Mouse (Mus musculus) kidney, postnatal 14 days (tissue): ENCODE results near the gene Ecd.

Source experiments
- DNase-seq: peaks from one replicate; pipeline ENCODE4 v3.0.0; 2022; ENCODE audit warnings: mixed read lengths

Ecd gene

DNA sequence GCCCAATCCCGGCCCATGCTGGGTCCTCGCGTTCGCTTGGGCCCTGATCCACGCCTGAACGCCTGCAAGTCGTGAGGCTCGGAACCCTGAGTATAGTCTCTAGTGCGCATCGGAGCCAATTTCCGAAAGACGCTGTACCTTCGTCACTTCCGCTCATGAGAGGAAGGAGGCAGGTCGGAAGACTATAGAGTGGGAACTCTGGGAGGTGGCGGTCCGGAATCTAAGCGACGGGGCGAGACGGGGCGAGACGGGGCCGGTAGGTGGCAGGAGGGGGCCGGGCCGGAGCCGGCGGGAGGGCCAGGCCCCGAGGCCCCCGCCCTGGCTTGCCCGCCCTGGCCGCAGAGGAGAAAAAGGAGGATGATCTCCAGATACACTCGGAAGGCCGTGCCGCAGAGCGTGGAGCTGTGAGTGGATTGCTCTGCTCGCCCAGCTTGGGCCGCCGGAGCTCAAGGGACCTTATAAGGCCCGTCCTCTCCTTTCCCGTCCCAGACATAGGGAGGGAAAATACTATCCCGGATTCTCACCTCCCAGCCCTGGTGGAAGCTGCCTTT is at the start of gene Ecd, which contains the start of gene Fam149b:
Gene Ecd (minus strand): TSS at position 131 of the 551 bp plus-strand sequence.
Gene Fam149b (plus strand): TSS at position 172 of the 551 bp plus-strand sequence.
- peak; percentile 95 for DNase-seq

DNA sequence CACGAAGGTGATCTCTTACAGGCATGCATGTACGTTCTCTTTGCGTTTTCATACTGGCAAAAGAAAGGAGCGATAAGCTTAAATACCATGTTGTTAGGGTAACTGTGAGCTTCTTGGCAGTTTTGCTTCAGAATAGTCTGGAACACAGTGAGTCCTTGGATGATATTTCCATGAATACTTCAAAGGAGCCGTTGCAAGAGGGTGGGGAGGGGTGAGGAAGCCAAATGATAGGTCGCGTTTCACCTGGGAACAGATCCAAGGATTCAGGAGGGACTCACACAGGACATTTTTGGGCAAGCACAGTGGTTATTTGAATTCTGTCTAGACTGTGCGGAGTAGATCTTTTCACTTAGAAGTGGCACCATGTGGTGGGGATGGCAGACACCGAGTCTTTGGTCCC is 49.3 kb upstream of the Ecd start:
- no peak for DNase-seq

DNA sequence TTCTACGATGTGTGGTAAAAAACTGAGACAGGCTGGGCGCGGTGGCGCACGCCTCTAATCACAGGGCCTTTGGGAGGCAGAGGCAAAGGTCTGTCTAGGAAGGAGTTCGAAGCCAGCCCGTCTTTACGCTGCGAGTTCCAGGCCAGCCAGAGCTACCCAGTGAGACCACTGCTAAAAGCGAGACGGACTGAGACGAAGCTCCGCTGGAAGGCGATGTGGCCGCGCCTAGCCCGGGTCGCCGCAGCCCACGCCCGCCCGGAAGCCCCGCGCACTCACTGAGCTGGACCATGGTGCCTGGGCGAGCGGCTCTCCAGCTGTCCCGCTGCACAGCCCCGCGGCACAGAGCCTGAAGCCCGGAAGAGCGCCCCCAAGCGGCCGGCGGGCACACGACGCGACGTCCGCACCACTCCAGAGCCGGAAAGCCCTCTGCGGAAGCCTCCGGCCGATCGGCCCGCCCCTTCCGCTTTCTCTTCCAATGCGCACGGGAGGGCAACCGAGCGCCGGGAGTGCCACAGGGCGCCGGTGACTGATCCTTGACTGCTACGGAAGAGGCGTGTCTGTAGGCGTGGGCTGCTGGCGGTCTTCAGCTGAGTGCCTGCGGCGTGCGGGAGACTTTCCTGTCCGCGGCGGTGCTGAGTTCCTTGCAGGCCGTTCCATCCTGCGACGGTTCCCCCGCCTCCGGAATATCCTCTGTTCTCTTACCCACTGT is 45.4 kb upstream of the Ecd start, which contains the start of gene Mrps16:
Gene Mrps16 (minus strand): TSS at position 430 of the 709 bp plus-strand sequence.
- peak; percentile 98 for DNase-seq

DNA sequence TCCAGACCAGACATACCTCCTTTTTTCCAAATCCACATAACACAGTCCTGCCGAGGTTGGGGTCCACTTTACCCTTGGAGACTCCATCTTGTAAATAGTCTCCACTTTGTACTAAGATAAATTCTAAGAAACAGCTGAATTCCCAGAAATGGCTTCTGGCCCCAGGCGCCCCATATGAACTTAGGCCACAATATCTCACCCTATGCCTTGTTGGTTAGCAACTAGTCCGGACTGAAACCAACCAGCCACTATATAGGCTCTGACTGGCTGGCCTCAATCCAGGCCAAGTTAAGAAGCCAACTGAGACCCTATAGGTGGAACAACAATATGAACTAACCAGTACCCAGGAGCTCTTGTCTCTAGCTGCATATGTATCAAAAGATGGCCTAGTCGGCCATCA is 44.4 kb upstream of the Ecd start:
- no peak for DNase-seq

DNA sequence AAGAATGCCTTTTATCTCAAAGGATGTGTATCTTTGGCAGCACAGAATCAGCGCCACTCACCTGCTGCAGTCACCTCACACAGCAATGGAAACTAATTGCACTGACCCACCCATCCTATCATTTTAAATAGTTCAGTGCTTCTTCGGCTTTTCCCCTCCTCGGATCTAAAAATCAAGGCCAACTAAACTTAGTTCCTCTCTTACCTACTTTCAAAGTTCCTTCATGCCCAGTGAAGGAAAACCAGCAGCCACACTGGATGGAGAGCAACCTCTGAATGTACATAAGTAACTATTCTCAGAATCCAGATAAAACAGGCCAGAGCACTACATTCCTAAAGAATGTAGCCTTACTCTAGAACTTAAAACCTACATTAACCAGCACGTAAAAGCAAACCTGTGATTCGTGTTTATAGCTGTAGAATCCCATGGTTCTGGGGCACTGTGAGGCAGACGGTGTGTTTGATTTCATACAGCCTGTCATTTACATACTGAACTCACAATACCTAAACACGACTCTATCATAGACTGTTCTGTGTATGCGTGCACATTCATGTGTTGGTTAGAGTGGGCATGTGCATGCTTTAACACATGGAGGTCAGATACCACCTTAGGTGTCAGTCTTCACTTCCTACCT is 41.6 kb upstream of the Ecd start:
- DNase-seq: no peak

DNA sequence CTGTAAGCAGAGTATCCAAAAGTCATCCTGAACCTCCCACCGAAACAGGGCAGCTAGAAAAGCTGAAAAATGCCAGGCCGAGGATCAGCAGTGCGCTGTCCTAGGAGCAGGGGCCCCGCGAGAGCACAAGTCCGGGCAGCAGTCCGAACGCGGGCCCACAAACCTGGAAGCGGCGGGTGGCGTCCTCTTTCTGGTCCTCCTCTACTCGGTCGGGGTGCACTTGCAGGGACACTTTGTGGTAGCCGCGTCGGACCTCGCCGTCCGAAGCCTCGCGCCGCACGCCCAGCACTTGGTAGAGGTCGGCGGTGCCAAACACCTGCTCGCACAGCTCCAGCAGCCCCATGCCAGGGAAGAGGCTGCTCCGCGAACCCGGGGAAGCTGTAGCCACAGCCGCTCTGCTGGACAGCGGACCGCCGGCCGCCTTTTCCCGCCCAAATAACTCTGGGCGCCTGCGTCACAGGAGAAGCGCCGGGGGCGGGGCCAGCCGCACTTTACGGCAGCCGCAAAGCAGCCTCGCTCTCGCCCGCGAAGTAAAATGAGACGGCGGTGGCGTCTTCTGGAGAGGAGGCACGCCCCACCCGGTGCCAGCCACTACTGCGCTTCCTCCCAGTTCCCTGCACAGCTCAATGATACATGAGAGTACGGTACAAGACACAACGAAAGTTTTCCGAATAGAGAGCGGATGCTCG is 40.7 kb upstream of the Ecd start, which contains the start of gene Dnajc9:
Gene Dnajc9 (minus strand): TSS at position 470 of the 689 bp plus-strand sequence.
- DNase-seq: peak; percentile 97

DNA sequence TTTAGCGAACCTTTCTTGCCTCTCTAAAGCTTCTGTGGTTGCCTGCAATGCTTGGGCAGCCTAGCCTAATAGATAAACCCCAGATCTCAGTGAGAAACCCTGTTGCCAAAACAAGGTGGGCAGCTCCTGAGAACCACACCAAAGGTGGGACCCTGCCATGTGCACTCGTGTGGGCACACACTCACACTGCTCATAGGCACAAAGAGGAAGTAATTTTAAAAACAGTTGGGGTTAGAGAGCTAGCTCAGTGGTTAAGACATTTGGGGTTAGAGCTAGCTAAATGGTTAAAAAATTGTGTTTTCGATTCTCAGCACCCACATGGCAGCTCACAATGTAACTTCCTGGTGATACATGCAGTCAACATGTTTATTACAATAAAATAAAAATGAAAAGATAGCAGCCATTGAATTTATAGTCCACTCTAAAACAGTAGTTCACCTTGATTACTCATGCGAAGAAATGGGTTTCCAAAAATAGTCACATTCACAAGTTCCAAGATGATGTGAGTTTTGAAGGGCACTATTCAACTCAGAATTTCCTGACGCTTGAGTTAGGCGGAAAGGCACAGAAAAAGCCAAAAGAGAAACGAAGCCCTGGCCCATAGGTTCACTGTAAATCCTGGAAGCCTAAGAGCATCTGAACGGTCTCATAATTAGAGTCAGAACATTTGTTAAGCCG is 32.0 kb upstream of the Ecd start:
- DNase-seq: no peak

DNA sequence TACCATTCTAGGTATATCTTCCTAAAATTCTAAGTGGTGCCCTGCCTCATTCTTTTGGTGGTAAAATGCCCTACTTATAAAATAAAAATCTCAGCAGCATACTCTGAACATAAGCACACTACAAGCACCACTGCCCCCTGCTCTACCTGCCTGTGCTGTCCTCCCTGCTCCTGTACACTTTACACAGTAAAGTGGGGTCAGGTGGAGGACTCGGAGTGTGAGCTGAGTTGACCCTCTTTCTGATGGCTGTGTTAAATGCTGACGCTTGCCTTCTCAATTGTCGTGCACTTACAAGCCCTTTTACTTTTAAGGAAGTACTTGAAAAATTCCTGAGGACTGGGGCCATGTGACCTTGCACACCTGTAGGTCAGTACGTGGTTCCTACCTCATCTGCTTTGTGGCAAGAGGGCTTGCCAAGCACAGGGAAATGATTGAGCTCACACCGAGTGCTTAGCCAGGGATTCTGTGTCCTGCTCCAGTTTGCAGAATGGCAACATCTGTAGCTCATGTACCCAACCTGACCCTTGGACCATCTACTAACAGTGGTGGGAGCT is 31.2 kb upstream of the Ecd start:
- no peak for DNase-seq

DNA sequence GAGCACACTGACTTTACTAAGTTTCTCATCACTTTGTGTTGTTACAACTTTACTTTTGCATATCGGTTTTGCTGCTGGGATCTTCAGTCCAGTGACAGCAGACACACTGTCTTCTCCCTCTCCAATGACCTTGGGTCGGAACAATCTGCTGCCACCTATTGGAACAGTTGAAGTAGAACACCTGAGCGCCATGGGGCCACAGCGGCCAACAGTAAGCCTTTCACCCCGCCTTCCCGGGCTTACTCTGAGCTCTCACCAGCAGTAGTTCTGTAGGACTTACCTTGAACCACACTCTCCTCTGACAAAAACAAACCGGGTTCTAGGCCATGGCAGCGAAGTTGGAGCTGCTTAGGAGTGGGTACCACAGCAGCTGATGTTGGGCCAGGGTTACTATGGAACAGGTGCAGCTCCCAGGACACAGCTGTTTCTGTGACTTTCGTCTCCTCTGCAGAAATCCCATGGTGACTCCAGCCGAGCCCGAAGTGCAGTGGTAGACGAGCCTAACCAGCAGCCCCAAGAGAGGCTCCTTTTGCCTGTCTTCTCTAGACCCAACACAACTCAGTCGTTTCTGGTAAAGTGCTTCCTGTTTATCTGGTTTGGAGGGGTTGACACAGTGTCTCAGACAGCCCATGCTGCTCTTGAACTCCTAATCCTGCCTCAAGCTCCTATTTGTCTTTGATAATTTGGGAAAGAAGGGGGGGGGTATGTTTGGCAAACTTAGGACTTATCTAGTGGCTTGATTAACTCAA is 30.6 kb upstream of the Ecd start:
- DNase-seq: peak; percentile 67

DNA sequence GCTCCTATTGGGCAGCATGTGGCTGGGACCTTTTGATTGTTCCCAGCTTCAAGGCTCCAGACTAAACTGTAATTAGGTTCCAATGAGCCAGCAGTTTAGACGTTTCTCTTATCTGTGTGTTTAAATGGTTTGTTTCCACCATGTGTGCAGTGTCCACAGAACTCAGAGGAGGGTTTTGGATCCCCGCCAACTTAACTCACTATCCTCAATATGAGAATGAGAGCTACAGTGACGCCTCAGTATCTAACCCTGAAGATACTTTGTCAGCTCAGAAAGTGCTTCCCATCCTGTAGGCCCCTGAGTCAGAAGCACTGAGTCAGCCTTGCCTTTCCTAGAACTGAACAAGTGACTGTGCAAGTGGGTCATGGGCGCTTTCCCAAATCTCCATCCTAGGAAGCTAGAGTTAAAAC is 29.2 kb upstream of the Ecd start:
- no peak for DNase-seq

DNA sequence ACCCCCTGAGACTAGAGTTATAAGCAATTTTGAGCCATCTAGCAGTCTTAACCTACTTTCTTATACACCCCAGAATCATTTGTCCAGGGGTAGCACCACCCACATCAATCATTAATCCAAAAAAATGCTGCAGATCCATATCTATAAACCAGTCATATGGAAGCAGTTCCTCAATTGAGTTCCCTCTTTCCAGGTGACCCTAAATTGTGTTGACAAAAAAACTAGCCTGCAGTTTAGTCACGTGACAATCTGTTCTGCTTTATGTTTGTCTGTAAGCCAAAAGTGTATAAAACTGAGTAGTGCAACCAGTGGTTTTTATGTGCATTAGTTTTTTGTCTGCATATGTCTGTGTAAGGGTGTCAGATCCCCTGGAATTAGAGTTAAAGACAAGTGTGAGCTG is 23.9 kb upstream of the Ecd start:
- DNase-seq: no peak

DNA sequence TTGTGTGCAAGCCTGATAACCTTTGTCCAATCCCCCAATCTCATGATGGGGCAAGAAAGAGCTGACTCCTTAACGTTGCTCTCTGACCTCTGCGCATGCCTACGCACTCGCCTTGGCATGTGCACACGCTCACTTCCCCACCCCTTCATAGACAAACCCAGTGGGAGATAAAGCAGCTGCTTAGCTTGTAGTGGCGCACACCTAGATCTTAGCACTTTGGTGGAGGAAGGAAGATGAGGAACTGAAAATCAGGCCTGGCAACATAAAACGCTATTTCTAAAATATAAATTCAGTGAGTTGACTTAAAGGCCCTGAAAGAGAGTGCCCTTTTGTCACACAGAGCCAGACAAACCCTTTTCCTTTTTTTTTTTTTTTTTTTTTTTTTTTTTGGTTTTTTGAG is 22.9 kb upstream of the Ecd start:
- DNase-seq: no peak

DNA sequence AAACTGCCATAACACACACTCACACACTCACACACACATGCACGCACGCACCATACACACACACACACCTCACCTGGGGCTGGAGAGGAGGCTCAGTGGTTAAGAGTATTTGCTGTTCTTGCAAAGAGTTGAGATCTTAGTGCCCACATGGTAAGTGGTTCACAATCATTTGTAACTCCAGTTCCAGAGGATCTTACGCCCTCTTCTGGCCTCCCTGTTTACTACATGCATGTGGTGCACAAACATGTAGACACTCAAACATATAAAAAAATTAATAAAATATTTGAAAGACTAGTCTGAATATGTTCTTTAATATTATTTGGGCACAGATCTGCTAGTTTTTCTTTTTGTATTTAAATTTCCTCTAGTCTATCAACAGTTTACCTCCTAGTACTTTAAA is 20.4 kb upstream of the Ecd start:
- no peak for DNase-seq

DNA sequence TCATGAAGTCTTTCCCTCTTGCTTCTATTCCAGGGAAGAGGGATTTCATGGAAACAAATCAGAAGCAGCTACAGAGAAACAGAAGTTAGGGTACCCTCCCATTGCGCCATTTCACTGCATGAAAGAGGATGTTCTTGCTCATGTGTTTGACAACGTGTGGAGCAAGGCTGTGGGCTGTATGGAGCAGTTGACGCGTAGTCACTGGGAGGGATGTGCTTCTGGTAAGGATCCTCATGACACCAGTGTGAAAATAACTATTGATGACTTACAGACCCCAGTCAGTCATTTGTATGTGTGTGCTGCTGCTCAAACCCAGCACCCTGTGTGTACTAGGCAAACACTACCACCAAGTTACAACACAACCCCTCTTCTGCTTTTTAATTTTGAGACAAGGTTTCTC is 15.3 kb upstream of the Ecd start:
- no peak for DNase-seq

DNA sequence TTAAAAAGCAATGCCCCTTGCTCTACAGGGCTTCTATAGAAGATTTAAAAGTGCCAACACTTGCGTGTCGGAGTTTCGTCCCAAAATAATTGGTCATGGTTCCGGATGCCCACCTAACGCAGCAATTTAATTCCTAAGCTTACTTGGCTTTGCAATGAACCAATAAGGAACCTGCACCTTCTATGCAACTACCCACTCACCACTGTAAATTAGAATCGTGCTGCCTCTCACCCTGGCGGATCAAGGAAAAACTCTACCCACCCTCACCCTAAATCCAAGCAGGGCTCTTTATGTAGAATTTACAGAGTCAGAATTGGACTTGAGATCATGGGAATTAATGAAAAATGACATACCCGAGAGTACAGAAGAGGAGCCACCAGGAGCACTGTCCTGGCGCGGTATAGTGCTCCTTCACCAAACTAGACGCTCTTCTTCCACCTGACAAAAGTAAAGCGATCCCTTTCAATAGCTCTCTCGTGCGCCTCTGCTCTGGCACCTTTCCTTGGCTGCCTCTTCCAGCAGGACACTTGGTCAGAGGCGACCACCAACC is 405 bp downstream of the Ecd start:
- DNase-seq: no peak

DNA sequence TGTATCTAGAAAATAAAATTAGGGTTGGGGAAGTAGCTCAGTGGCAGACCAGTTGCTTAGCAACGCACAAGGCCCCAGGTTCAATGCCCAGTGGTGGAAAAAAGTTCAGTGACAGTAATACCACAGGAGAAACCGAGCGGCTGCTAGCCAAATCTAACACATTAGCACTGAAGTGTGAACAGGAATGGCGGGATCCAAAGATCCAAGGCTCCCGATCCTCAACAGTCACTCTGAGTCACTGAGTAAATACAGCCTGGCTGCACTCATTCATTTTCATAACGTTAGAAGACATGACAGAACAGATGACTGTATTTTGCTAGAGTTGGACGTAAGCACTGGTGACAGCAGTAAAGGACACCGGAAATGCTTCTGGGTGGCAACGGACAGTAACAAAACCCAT is 2.0 kb downstream of the Ecd start:
- DNase-seq: no peak

DNA sequence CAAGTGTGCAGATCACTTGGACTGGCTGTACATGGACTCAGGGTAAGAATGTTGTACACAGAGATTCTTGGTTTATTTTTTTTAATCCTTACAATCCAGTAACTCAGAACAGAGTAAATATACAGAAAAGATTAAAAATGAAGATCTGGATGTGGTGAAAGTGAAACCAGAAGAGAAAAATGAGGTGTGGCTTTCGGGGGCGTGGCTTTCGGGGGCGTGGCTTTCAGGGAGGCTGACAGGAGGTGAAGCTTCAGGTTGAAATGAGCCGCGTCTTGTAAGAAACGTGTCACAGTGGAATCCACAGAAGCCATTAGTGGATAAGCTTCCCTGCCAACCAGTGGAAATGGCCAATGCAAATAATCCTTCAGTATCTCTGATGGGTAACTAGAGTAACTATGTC is 7.1 kb downstream of the Ecd start:
- no peak for DNase-seq

DNA sequence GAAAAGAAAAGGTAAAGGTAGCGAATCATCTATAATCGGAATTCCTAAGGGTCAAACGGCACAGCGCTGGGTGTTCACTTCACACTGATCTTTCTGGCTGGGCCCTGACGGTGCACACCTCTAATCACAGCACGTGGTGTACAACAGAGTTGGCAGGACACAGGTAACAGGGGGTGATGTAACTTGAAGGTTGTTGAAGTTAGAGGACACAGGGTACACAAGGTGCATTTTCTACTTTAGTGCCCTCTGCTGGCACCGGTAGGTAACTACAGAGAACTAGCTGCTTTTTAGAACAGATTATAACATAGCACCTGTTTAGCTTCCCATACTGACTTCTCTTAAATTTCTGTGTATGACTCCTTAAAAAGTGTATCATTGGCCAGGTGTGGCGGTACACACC is 7.8 kb downstream of the Ecd start:
- DNase-seq: peak; percentile 27

DNA sequence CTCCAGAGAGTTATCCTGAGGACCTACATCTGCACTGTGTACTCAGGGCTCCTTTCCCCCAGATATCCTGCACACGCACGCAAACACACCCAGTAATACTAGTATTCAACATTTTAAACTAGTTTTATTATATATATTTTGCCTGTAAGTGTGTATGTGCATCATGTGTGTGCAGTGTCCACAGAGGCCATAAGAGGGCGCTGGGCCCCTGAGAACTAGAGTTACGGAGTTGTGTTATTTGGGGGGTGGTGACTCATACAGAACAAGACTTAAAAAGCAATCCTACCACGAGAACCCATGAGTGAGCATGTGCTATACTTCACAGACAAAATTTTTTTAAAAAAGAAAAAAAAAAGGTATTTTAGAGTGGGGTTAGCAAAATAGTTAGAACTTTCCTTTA is 8.5 kb downstream of the Ecd start:
- no peak for DNase-seq

DNA sequence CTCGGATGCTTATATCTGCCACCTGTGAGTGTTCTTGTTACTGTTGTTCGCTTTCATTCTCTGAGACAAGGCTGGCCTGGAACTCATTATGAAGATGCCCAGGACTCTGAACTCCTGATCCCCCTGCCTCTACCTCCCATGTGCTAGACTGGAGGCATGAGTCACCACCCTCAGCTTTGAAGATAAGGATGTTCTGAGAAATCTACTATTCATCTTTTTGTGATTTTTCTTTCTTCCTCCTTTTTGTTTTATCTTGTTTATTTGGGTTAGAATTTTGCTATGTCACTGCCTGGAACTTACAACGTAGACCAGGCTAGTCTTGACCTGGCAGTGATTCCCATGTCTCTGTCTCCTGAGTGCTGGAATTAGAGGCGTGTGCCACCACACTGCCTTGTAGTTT is 16.6 kb downstream of the Ecd start:
- DNase-seq: no peak

DNA sequence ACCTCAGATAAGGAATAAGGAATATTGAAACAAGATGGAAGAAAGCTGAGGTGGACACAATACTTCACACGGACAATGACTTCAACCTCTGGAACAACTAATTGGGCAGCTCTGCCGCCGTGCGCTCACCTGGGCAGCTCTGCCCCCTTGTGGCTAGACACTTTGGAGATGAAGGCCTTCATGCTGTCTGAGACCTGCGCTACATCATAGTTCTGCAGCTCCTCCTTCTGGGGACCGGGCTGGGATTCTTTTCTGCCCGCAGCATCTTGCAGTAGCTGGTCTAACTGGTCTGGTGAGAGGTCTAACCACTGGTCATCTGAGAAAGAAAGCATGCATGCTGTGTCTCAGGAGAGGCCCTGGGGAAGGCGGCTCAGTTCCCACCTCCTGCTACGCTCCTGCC is 19.4 kb downstream of the Ecd start:
- peak; percentile 29 for DNase-seq

DNA sequence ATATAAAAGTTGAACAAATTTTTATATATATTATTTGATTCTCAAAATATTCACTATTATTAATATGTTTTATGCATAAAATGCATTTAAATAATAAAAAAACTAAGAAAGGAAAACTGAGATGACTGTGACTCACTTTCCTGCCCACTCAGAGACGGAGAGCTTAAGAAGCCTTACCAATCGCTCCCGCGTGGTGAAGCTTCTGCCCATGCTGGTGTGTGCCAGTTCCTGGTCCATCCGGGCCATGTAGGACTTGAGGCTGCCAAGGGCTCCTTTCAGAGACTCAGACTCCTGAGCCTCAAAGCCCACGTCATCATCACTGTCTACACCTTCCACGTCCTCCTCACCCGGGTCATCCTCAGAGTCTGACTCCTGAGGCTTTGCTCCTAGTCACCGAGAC is 23.7 kb downstream of the Ecd start:
- DNase-seq: no peak
